ENCODE assay signal across 9 mouse cellular contexts in the genomic region with DNA sequence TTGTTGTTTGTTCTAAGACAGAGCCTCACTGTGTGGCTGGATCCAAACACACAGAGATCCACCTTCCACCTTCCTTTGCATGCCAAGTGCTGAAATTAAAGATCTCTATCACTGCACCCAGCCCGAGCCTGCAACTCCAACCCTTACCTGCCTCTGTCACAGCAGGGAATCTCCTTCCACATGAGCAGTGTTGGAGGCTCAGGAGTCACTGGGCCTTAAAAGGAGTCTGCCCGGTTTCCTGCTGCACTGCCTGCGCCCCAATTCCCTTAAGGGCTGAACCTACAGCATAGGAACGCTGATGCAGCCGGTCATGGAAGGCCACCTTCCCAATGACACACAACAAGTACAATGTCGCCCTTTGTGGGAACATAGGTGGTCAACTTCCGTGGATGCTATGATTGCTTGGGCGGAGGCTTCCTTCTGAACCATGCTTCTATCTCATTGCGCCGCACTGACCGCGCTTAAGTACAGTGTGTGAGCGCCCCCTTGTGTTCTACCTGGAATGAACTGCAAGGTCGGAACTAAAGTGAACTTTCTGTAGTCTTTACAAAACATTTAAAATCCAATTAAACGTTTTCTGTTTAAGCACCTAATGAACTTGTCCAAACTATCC. TPM values are rescaled to one million over a fixed set of nuclear protein-coding genes. Genes with fewer than 3 reads are reported as not detected.
DNase-seq lines count a peak whose midpoint lies in the region; ATAC-seq lines count a peak whose summit lies in the region.
"Had no signal": no experiment of that assay in that cellular context is flagged by ENCODE, and none has a peak within 500 bp of the region (broad histone marks: within the 10 kb centered on the region; RNA-seq: fewer than 3 reads in every experiment).

No protein-coding gene starts in this region.

- H3K36me3 ChIP-seq in hindbrain, embryonic 12.5 days, result no peaks in the 10 kb centered on the region

- peak; percentile 75 for ATAC-seq in frontal cortex, adult (ENCODE audit: low TSS enrichment)
- ATAC-seq in hindbrain, embryonic 12.5 days (ENCODE audit: low FRiP score), result peak; percentile 47; the same call in 1 of the 2 replicates

- H3K27me3 ChIP-seq in hindbrain, embryonic 12.5 days, result no peaks in the 10 kb centered on the region; the same call in 1 of the 2 replicates

- no peak overlapping the region for H3K27ac ChIP-seq in hindbrain, embryonic 12.5 days

- 8% methylated on average over 15 of the region's 15 CpGs for WGBS in hindbrain, embryonic 12.5 days

- peak; percentile 76 for DNase-seq in NIH3T3 (ENCODE audit: low read depth)
- peak; percentile 75 for DNase-seq in cerebellum, adult 9-10 months
- peak; percentile 60 for DNase-seq in layer of hippocampus, adult 9-11 months
- peak; percentile 75 for DNase-seq in lung, postnatal 25 days (ENCODE audit: low spot score)
- peak; percentile 84 for DNase-seq in retina, postnatal 1 day
- peak; percentile 86 for DNase-seq in thymus, postnatal 4 days

- no peak overlapping the region for H3K9ac ChIP-seq in hindbrain, embryonic 12.5 days

- no peaks in the 10 kb centered on the region for H3K9me3 ChIP-seq in hindbrain, embryonic 12.5 days (replicated peaks)

- peaks cover 3% of the 10 kb centered on the region; the same call in 1 of the 2 replicates for H3K4me1 ChIP-seq in hindbrain, embryonic 12.5 days

- H3K4me3 ChIP-seq in hindbrain, embryonic 12.5 days, result peak overlapping the region; percentile 18
- H3K4me3 ChIP-seq: myocyte had no signal

- H3K4me2 ChIP-seq in hindbrain, embryonic 12.5 days (replicated peaks), result peak overlapping the region; percentile 47

RNA-seq across cellular contexts. Expression of a gene that starts 49.5 kb away (rescaled TPM):
- polyA plus RNA-seq in hindbrain, embryonic 12.5 days (2016; fragmentation: Nextera tagmentation; extraction: Ambion mirVana), result 3.6 and 7.1 TPM in 2 replicates

RNA-seq across cellular contexts. Expression of a gene that starts 51.7 kb away (rescaled TPM):
- 7.1 TPM in 2 replicates for polyA plus RNA-seq in hindbrain, embryonic 12.5 days (2016; fragmentation: Nextera tagmentation; extraction: Ambion mirVana)
